ENCODE assay signal across 21 mouse cellular contexts in genomic region chr10:94465646-94466045, GRCm38 (mm10).
A peak's percentile ranks its signal among the peaks of the same experiment; 100 is the strongest.
DNase-seq lines count a peak whose midpoint lies in the region; ATAC-seq and TF ChIP-seq lines count a peak whose summit lies in the region.
"Had no signal": no experiment of that assay in that cellular context is flagged by ENCODE, and none has a peak within 500 bp of the region (broad histone marks: within the 10 kb centered on the region; RNA-seq: fewer than 3 reads in every experiment).

No protein-coding gene starts in this region.

- H3K4me2 ChIP-seq in heart, embryonic 16.5 days (ENCODE audit: low read depth, low read length): no peak overlapping the region
- no peak overlapping the region for H3K4me2 ChIP-seq in heart, embryonic 12.5 days
- no peak overlapping the region for H3K4me2 ChIP-seq in stomach, embryonic 14.5 days (replicated peaks; ENCODE audit: low read depth, low read length)
- no peak overlapping the region for H3K4me2 ChIP-seq in stomach, postnatal 0 days (replicated peaks; ENCODE audit: low read depth)
- H3K4me2 ChIP-seq: embryonic facial prominence, embryonic 13.5 days; forebrain, embryonic 12.5 days; forebrain, embryonic 15.5 days; hindbrain, embryonic 12.5 days; hindbrain, embryonic 15.5 days had no signal

- H3K9ac ChIP-seq in heart, embryonic 16.5 days (ENCODE audit: low read length): no peak overlapping the region
- no peak overlapping the region for H3K9ac ChIP-seq in heart, embryonic 12.5 days
- no peak overlapping the region for H3K9ac ChIP-seq in stomach, embryonic 14.5 days (replicated peaks; ENCODE audit: low read depth, low read length)
- H3K9ac ChIP-seq in stomach, postnatal 0 days (ENCODE audit: low read length): no peak overlapping the region
- H3K9ac ChIP-seq: embryonic facial prominence, embryonic 13.5 days; forebrain, embryonic 12.5 days; forebrain, embryonic 15.5 days; hindbrain, embryonic 12.5 days; hindbrain, embryonic 15.5 days had no signal

- H3K4me3 ChIP-seq in heart, embryonic 16.5 days (ENCODE audit: low read length): no peak overlapping the region
- H3K4me3 ChIP-seq in heart, embryonic 12.5 days: no peak overlapping the region
- no peak overlapping the region for H3K4me3 ChIP-seq in stomach, embryonic 14.5 days (ENCODE audit: low read depth, low read length)
- no peak overlapping the region for H3K4me3 ChIP-seq in stomach, postnatal 0 days (ENCODE audit: low read depth, low read length)
- H3K4me3 ChIP-seq: embryonic facial prominence, embryonic 10.5 days; embryonic facial prominence, embryonic 13.5 days; erythroblast, embryonic 14.5 days; forebrain, embryonic 12.5 days; forebrain, embryonic 15.5 days; heart, embryonic 10.5 days; hindbrain, embryonic 12.5 days; hindbrain, embryonic 15.5 days had no signal

- peak overlapping the region; percentile 68; the same call in 1 of the 2 replicates for H3K27ac ChIP-seq in heart, embryonic 16.5 days (ENCODE audit: low read length)
- H3K27ac ChIP-seq in heart, embryonic 12.5 days (ENCODE audit: poor library complexity, severe bottlenecking): no peak overlapping the region
- peak overlapping the region; percentile 15; the same call in 1 of the 2 replicates for H3K27ac ChIP-seq in stomach, embryonic 14.5 days (ENCODE audit: low read length)
- H3K27ac ChIP-seq in stomach, postnatal 0 days (replicated peaks): no peak overlapping the region
- H3K27ac ChIP-seq: embryonic facial prominence, embryonic 10.5 days; embryonic facial prominence, embryonic 13.5 days; forebrain, embryonic 12.5 days; forebrain, embryonic 15.5 days; heart, embryonic 10.5 days; hindbrain, embryonic 12.5 days; hindbrain, embryonic 15.5 days had no signal

- H3K27me3 ChIP-seq in heart, embryonic 16.5 days (ENCODE audit: control insufficient read depth, insufficient read depth, low read length): no peaks in the 10 kb centered on the region
- H3K27me3 ChIP-seq in heart, embryonic 12.5 days (replicated peaks): no peaks in the 10 kb centered on the region
- no peaks in the 10 kb centered on the region for H3K27me3 ChIP-seq in stomach, embryonic 14.5 days (ENCODE audit: control insufficient read depth, insufficient read depth, low read length)
- H3K27me3 ChIP-seq in stomach, postnatal 0 days (ENCODE audit: control insufficient read depth, insufficient read depth, low read length): no peaks in the 10 kb centered on the region
- H3K27me3 ChIP-seq: embryonic facial prominence, embryonic 13.5 days; forebrain, embryonic 12.5 days; forebrain, embryonic 15.5 days; hindbrain, embryonic 12.5 days; hindbrain, embryonic 15.5 days had no signal

- H3K4me1 ChIP-seq in heart, embryonic 16.5 days (ENCODE audit: control insufficient read depth, insufficient read depth, low read length): peaks cover 28% of the 10 kb centered on the region
- peaks cover 36% of the 10 kb centered on the region for H3K4me1 ChIP-seq in heart, embryonic 12.5 days (replicated peaks)
- peaks cover 15% of the 10 kb centered on the region; the same call in 1 of the 2 replicates for H3K4me1 ChIP-seq in stomach, embryonic 14.5 days (ENCODE audit: control insufficient read depth, insufficient read depth, low read length)
- no peaks in the 10 kb centered on the region for H3K4me1 ChIP-seq in stomach, postnatal 0 days (replicated peaks; ENCODE audit: control insufficient read depth, insufficient read depth)
- H3K4me1 ChIP-seq: embryonic facial prominence, embryonic 10.5 days; embryonic facial prominence, embryonic 13.5 days; forebrain, embryonic 12.5 days; forebrain, embryonic 15.5 days; hindbrain, embryonic 12.5 days; hindbrain, embryonic 15.5 days had no signal

- peaks cover 3% of the 10 kb centered on the region; the same call in 1 of the 2 replicates for H3K9me3 ChIP-seq in heart, embryonic 16.5 days (replicated peaks; ENCODE audit: control insufficient read depth, low read length)
- peaks cover 5% of the 10 kb centered on the region for H3K9me3 ChIP-seq in heart, embryonic 12.5 days (replicated peaks)
- H3K9me3 ChIP-seq in stomach, embryonic 14.5 days (ENCODE audit: control insufficient read depth, low read depth, low read length): no peaks in the 10 kb centered on the region
- H3K9me3 ChIP-seq in stomach, postnatal 0 days (ENCODE audit: control insufficient read depth, low read length): no peaks in the 10 kb centered on the region
- H3K9me3 ChIP-seq: embryonic facial prominence, embryonic 10.5 days; forebrain, embryonic 12.5 days; forebrain, embryonic 15.5 days; heart, embryonic 10.5 days; hindbrain, embryonic 15.5 days had no signal

- no peaks in the 10 kb centered on the region for H3K36me3 ChIP-seq in heart, embryonic 16.5 days (ENCODE audit: control insufficient read depth, insufficient read depth)
- H3K36me3 ChIP-seq in heart, embryonic 12.5 days: no peaks in the 10 kb centered on the region
- no peaks in the 10 kb centered on the region for H3K36me3 ChIP-seq in stomach, embryonic 14.5 days (ENCODE audit: control insufficient read depth, insufficient read depth, low read length)
- no peaks in the 10 kb centered on the region for H3K36me3 ChIP-seq in stomach, postnatal 0 days (ENCODE audit: control insufficient read depth, insufficient read depth, low read length)
- H3K36me3 ChIP-seq: embryonic facial prominence, embryonic 10.5 days; embryonic facial prominence, embryonic 13.5 days; forebrain, embryonic 12.5 days; forebrain, embryonic 15.5 days; heart, embryonic 10.5 days; hindbrain, embryonic 12.5 days; hindbrain, embryonic 15.5 days had no signal

- peak; percentile 85 for DNase-seq in heart, adult 11 months
- no peak for DNase-seq in heart, postnatal 25 days (ENCODE audit: low spot score)
- no peak for DNase-seq in stomach, postnatal 0 days (ENCODE audit: low spot score)
- no peak for DNase-seq in adrenal gland, postnatal 14 days
- DNase-seq: adrenal gland, adult 2 months; adrenal gland, postnatal 25 days; embryo, embryonic 11 days; gastrocnemius, postnatal 25 days had no signal

- intact Hi-C loops in heart, postnatal 25 days (cut with DNase I): no loop called here

- ATAC-seq in heart, embryonic 16.5 days (replicated peaks; ENCODE audit: extremely low read depth, insufficient read depth, low FRiP score): peak; percentile 52; the same call in 1 of the 2 replicates
- no peak for ATAC-seq in heart, embryonic 12.5 days (ENCODE audit: insufficient number of reproducible peaks, low FRiP score)
- no peak for ATAC-seq in stomach, embryonic 14.5 days (ENCODE audit: insufficient number of reproducible peaks, insufficient read depth, low FRiP score, low read depth)
- ATAC-seq in stomach, postnatal 0 days (ENCODE audit: low FRiP score, low TSS enrichment): no peak
- ATAC-seq: CD4-positive, CD25-positive, alpha-beta regulatory T cell, adult 4 months; forebrain, embryonic 15.5 days; intestine, postnatal 0 days had no signal

- WGBS in heart, embryonic 16.5 days: 44% methylated on average over 6 of the region's 6 CpGs
- 54% methylated on average over 6 of the region's 6 CpGs for WGBS in heart, embryonic 12.5 days
- WGBS in stomach, embryonic 14.5 days: 69% methylated on average over 6 of the region's 6 CpGs
- WGBS in stomach, postnatal 0 days: 53% methylated on average over 6 of the region's 6 CpGs

- TF ChIP-seq EP300 in stomach, postnatal 0 days (optimal IDR thresholded peaks at IDR 0.05): no peak

- TF ChIP-seq CTCF in stomach, postnatal 0 days (IDR thresholded peaks at IDR 0.05; ENCODE audit: low read depth): no peak

Comparison
In these comparisons a context has a peak if more than half of its experiments do, and no peak if none do; other contexts are left out.
1. H3K27ac ChIP-seq: peak in heart, embryonic 16.5 days (single experiment) and stomach, embryonic 14.5 days (single experiment); none in heart, embryonic 12.5 days (single experiment) and stomach, postnatal 0 days (single experiment).